Mouse (Mus musculus) forebrain, embryonic 16.5 days (tissue): ENCODE data around the gene Mindy4b-ps. TPM values are rescaled to one million over a fixed set of nuclear protein-coding genes. Genes with fewer than 3 reads are reported as not detected.
A peak's percentile ranks its signal among the peaks of the same experiment; 100 is the strongest.

ENCODE experiments used
- ATAC-seq: fragments of 200-750 bp; cut with Nextera tagmentation; 2 replicates; pipeline ENCODE4 v1.8.0; 2017; ENCODE audit warnings: mild to moderate bottlenecking, moderate library complexity
- H3K27ac ChIP-seq: fragments of 300-500 bp; sonication (generic); 2 replicates; pipeline ENCODE4 v1.5.1; 2014; ENCODE audit warnings: low read length, control low read depth
- H3K27me3 ChIP-seq: fragments of 300-500 bp; sonication (generic); replicated peaks from 2 replicates; pipeline ENCODE4 v1.6.1; 2014; ENCODE audit warnings: low read length; ENCODE audit not compliant: control insufficient read depth, insufficient read depth
- H3K36me3 ChIP-seq: fragments of 300-500 bp; sonication (generic); 2 replicates; pipeline ENCODE4 v1.6.1; 2014; ENCODE audit not compliant: control insufficient read depth, insufficient read depth
- H3K4me1 ChIP-seq: fragments of 300-500 bp; sonication (generic); replicated peaks from 2 replicates; pipeline ENCODE4 v1.6.1; 2014; ENCODE audit warnings: low read length; ENCODE audit not compliant: control insufficient read depth, insufficient read depth
- H3K4me2 ChIP-seq: fragments of 300-500 bp; sonication (generic); 2 replicates; pipeline ENCODE4 v1.6.1; 2014; ENCODE audit warnings: mild to moderate bottlenecking, low read length, control low read depth
- H3K4me3 ChIP-seq: fragments of 300-500 bp; sonication (generic); replicated peaks from 2 replicates; pipeline ENCODE4 v1.5.1; 2014; ENCODE audit warnings: mild to moderate bottlenecking, low read length, control low read depth
- H3K9ac ChIP-seq: fragments of 300-500 bp; sonication (generic); replicated peaks from 2 replicates; pipeline ENCODE4 v1.6.1; 2014; ENCODE audit warnings: low read depth, low read length, control low read depth
- H3K9me3 ChIP-seq: fragments of 300-500 bp; sonication (generic); 2 replicates; pipeline ENCODE4 v1.6.1; 2016; ENCODE audit warnings: low read length; ENCODE audit not compliant: control insufficient read depth
- WGBS: fragments of 180-500 bp; shearing (Covaris S2); extraction: QIAGEN DNeasy Blood & Tissue Kit; methylation state at CpG from one replicate; pipeline ENCODE4 v1.1.7; 2014; 5-methylcytosine and 5-hydroxymethylcytosine counted together
- polyA plus RNA-seq: library from polyadenylated mRNA; unstranded; fragments of >200 nt; fragmentation: Nextera tagmentation; extraction: Ambion mirVana; gene quantifications from 2 replicates; pipeline ENCODE4 v1.2.1, GENCODE M21; 2015

Gene Mindy4b-ps
- polyA plus RNA-seq, 1 experiment from 2014 or later = not detected

DNA sequence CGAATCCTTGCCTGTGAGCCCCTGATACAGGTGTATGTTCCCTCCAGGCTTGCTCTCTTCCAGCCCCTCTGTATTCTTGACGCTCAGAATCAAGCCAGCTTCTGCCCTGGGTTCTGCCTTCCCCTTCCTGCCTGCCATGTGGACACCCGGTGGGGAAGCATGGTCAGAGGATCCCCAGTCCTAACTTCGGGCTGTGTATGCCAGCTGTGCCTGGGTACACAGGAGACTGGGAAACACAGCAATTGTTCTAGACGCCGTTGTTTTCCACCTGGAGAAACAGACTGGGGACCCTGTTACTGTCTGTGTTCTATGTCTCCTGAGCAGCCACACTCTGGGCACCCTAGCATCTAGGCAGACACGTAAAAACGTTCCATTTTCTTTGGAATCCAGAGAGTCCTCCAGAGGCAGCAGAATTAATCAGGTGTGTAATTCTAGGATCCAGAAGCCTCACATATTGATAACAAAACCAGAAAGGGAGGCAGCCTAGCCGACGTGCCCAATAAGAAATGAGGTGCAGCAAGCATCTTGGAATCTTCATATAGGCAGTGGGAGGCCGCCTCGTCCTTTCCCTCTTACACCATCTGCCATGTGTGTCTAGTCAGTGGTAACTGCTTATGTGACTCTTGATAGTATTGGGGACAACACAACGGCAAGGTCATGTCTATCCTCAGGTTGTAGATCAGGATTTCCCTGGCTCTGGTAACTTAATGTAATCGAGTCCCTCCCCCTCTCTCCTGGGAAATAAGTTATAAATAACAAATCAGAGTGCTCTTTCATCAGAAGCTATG is 6.4 kb upstream of the Mindy4b-ps start:
- WGBS = 88% methylated on average over 14 of the region's 14 CpGs
- H3K27me3 ChIP-seq = no peaks in the 10 kb centered on the region
- H3K9ac ChIP-seq = no peak overlapping the region

DNA sequence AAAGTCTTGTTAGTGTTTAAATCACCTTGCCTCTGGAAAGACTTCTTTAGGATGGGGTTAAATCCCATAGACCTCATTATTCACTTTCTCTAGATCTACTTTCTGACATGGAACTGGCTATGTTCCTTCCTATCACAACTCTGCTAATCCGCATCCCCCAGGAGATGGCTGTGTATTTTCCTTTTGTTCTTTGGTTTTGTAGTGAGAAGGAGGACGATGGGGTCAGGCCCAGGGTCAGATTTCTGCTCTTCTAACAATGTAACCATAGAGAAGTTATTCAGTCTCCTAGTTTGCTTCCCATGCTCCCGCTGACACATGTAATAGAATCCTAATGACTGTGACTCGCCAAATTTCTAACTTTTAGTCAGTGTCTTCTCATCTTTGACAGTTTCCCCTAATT is 4.2 kb upstream of the Mindy4b-ps start:
- Histone ChIP-seq H3K9ac (no peak overlapping the region), H3K4me1 (no peaks in the 10 kb centered on the region), H3K9me3 (no peaks in the 10 kb centered on the region), H3K36me3 (no peaks in the 10 kb centered on the region), H3K27me3 (no peaks in the 10 kb centered on the region), H3K27ac (no peak overlapping the region), H3K4me2 (no peak overlapping the region), H3K4me3 (no peak overlapping the region)
- WGBS = 6% methylated on average over 4 of the region's 4 CpGs
- no peak for ATAC-seq

More for the DNA sequence above, 6.4 kb upstream of the Mindy4b-ps start:
- no peaks in the 10 kb centered on the region for H3K9me3 ChIP-seq
- no peak overlapping the region for H3K4me3 ChIP-seq
- no peaks in the 10 kb centered on the region for H3K36me3 ChIP-seq
- H3K4me2 ChIP-seq = no peak overlapping the region
- no peaks in the 10 kb centered on the region for H3K4me1 ChIP-seq
- H3K27ac ChIP-seq = no peak overlapping the region
- ATAC-seq = no peak

DNA sequence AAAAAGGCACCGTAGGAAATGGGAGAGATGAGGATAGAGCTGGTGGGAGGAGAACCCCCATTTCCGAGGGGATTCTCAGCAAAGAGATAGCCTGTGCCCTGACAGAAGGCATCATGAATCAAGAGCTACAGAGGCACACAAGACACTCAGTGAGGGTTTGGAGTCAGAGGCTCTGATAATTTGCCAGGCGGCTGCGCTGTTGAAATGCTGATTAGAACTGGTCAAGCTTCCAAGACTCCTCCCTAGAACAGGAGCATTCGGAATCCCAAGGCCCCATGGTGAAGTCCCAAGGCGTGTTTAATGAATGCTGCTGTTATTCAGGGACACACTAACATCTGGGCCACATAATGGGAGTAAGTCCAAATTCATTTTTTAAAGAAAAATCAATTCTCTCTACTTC is 4.8 kb downstream of the Mindy4b-ps start:
- H3K4me3 ChIP-seq = no peak overlapping the region
- no peaks in the 10 kb centered on the region for H3K9me3 ChIP-seq
- H3K9ac ChIP-seq = no peak overlapping the region
- no peaks in the 10 kb centered on the region for H3K27me3 ChIP-seq
- H3K27ac ChIP-seq = no peak overlapping the region
- H3K4me1 ChIP-seq = no peaks in the 10 kb centered on the region
- 22% methylated on average over 6 of the region's 6 CpGs for WGBS
- no peaks in the 10 kb centered on the region for H3K36me3 ChIP-seq
- ATAC-seq = 0 out of 2 replicates have a peak, but pooled peaks have one; percentile 33
- H3K4me2 ChIP-seq = no peak overlapping the region

DNA sequence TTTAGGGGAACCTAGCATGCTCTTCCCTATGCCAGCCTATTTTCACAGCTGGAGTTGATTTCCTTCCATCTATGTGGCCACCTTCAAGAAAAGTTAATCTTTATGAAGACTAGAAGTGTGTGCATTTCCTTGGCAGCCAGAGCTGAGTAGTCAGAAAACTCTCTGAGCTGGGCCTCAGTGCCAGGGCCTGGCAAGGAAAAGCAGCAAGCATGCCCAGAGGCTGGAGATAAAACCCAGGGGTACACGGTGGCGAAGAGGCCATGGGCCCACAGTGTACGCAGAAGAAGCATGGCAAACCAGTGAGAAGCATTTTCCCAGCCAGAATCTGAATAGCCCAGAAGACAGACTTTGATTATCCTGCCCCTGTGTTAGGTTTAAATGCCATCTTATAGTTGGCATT is 7.9 kb downstream of the Mindy4b-ps start:
- Histone ChIP-seq H3K9me3 (no peaks in the 10 kb centered on the region), H3K4me2 (no peak overlapping the region), H3K36me3 (no peaks in the 10 kb centered on the region), H3K4me3 (no peak overlapping the region), H3K4me1 (peaks cover 2% of the 10 kb centered on the region; the same call in 1 of the 2 replicates), H3K27me3 (no peaks in the 10 kb centered on the region), H3K27ac (no peak overlapping the region), H3K9ac (no peak overlapping the region)
- no peak for ATAC-seq
- 72% methylated on average over 3 of the region's 3 CpGs for WGBS

GRCm38 (mm10) chr3:58810353-58810752 is 11.8 kb downstream of the Mindy4b-ps start:
- Histone ChIP-seq H3K9me3 (no peaks in the 10 kb centered on the region), H3K4me3 (no peak overlapping the region), H3K4me1 (peaks cover 2% of the 10 kb centered on the region; the same call in 1 of the 2 replicates), H3K36me3 (no peaks in the 10 kb centered on the region), H3K27ac (no peak overlapping the region), H3K4me2 (no peak overlapping the region), H3K9ac (no peak overlapping the region), H3K27me3 (no peaks in the 10 kb centered on the region)
- no peak for ATAC-seq
- WGBS = 69% methylated on average over 11 of the region's 11 CpGs

- Histone ChIP-seq H3K27ac (no peak overlapping the region), H3K4me1 (peaks cover 2% of the 10 kb centered on the region; the same call in 1 of the 2 replicates), H3K4me3 (no peak overlapping the region), H3K9me3 (no peaks in the 10 kb centered on the region), H3K4me2 (no peak overlapping the region), H3K27me3 (no peaks in the 10 kb centered on the region), H3K9ac (no peak overlapping the region), H3K36me3 (no peaks in the 10 kb centered on the region)
- ATAC-seq = 0 out of 2 replicates have a peak, but pooled peaks have one; percentile 38
- 31% methylated on average over 12 of the region's 12 CpGs for WGBS
Measured at GRCm38 (mm10) chr3:58809111-58809915, 12.8 kb downstream of the Mindy4b-ps start.

- ATAC-seq = no peak
- Histone ChIP-seq H3K36me3 (no peaks in the 10 kb centered on the region), H3K4me3 (no peak overlapping the region), H3K27ac (no peak overlapping the region), H3K4me1 (peaks cover 2% of the 10 kb centered on the region; the same call in 1 of the 2 replicates), H3K9ac (no peak overlapping the region), H3K4me2 (no peak overlapping the region), H3K9me3 (no peaks in the 10 kb centered on the region), H3K27me3 (no peaks in the 10 kb centered on the region)
- WGBS = 92% methylated on average over 5 of the region's 5 CpGs
Measured at GRCm38 (mm10) chr3:58808636-58809035, 13.5 kb downstream of the Mindy4b-ps start.

DNA sequence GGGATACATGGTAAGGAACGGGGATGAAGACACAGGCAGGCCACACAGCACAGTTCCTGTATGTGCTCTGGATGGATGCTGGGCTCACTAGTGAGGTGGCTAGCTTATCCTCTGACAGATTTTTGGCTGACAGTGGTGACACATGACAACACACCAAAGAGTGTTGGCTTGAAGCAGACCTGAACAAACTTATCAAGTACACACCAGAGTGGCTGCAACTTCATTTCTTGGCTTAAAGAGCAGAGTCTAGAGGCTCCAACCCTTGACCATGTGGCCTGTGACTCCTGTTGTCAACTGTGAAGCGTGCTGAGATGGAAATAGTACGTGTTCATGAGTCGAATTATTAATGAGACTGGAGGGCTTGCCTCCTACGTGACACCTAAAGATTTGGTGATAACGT is 17.4 kb downstream of the Mindy4b-ps start:
- 0 out of 2 replicates have a peak, but pooled peaks cover 1% of the 10 kb centered on the region for H3K4me1 ChIP-seq
- H3K27ac ChIP-seq = no peak overlapping the region
- ATAC-seq = no peak
- no peaks in the 10 kb centered on the region for H3K36me3 ChIP-seq
- no peaks in the 10 kb centered on the region for H3K9me3 ChIP-seq
- 86% methylated on average over 6 of the region's 6 CpGs for WGBS
- H3K4me2 ChIP-seq = no peak overlapping the region
- H3K9ac ChIP-seq = no peak overlapping the region
- H3K4me3 ChIP-seq = no peak overlapping the region
- H3K27me3 ChIP-seq = no peaks in the 10 kb centered on the region

GRCm38 (mm10) chr3:58798676-58799075 is 23.4 kb downstream of the Mindy4b-ps start:
- no peaks in the 10 kb centered on the region for H3K9me3 ChIP-seq
- no peak overlapping the region for H3K9ac ChIP-seq
- no peak overlapping the region for H3K4me2 ChIP-seq
- H3K4me3 ChIP-seq = no peak overlapping the region
- WGBS = 76% methylated on average over 4 of the region's 4 CpGs
- ATAC-seq = no peak
- no peaks in the 10 kb centered on the region for H3K27me3 ChIP-seq
- no peaks in the 10 kb centered on the region for H3K4me1 ChIP-seq
- no peak overlapping the region for H3K27ac ChIP-seq
- H3K36me3 ChIP-seq = no peaks in the 10 kb centered on the region
